Mouse (Mus musculus): ENCODE results near the gene Gm10961. TPM values are rescaled to one million over a fixed set of nuclear protein-coding genes. Genes with fewer than 3 reads are reported as not detected.

Gene Gm10961
- not detected in 2 replicates for polyA plus RNA-seq (2012; ENCODE audit: insufficient read depth, insufficient read length, low replicate concordance, missing spikeins)

DNA sequence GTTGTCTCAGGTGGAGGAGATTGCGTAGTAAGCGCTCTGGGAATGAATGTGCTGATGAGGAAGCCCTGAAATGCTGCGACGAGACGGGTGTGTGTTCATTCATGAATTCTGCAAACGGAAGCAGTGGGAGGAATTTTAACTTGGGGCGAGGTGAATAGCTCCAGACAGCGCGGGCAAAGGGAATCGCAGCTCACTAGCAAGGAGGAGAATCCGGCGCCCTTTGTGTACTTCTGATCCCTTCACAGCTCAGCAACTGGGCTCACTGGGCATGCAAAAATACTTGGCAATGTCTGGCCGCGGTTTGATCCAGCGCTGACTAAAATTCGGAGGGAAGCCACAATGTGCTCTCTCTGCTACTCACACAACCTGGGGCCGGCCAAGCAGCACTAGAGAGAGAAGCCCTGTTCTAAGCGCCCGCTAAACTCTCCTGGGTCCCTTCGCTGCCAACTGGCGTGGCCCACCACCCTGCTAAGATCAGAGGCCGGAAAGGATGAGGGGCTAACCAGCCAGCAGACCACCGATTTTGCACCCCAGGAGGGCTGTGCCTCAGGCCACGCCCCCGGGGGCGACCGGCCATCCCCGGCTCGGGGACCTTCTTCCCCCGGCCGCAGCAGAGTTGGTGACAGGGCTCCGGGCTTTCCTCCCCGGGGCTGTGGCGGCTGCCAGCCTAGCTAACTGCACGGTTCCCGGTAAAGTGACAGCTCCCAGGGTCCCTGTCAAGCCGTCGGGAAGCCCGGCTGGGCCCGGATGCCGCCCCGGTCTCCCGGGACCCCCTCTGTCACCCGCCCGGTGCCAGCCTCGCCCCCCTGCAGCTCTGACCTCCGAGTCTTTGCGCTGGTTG, at the start of gene Gm10961:
Gene Gm10961, plus strand, starts transcription at position 641 of the 841 bp plus-strand sequence.
- under 1% methylated on average over 48 of the region's 48 CpGs for WGBS
- peak within 1 kb of the TSS; percentile 88 for H3K27ac ChIP-seq (ENCODE audit: insufficient read depth, low read depth, low read length)
- no peaks in the 10 kb centered on the region for H3K4me1 ChIP-seq (ENCODE audit: control insufficient read depth, insufficient read depth, low read length)
- TF ChIP-seq POLR2A (IDR thresholded peaks at IDR 0.05; ENCODE audit: insufficient read depth, low read depth, low read length), result no peak
- TF ChIP-seq CTCF (IDR thresholded peaks at IDR 0.05; ENCODE audit: insufficient read depth, low read depth, low read length), result no peak
- H3K4me3 ChIP-seq (ENCODE audit: insufficient read depth, low read depth, low read length), result peak within 1 kb of the TSS; percentile 84

DNA sequence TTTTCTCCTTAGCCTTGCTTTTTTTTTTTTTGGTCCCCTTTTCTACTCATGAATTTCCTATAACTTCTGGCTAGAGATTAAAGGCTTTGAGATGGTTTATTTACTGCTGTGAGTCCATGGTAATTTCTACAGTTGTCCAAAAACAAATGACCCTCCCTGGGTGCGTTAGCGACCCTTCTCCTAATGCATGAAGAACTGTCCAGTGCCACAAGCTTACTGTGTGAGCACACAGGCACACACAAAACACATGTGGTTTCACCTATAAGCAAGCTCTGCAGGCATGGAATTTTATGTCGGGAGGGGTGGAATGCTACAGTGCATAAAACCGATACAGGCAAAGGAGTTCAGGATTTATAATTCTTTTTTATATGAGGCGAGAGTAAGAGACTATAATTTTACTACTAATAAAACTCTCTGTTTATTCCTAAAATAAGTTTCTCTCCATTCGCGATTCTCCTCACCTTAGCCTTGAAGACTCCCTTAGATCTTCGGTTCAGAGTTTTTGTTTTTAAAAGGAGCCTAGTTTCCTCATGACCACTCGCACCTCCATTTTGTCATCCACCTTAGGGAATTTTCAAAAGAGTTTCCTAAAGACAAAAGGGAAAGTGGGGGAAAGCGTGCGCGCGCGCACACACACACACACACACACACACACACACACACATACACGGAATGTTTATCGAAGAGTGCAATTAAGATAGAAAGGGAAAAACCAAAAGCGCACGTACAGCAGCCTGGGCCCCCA, 48.8 kb upstream of the Gm10961 start:
- Histone ChIP-seq H3K4me3 (ENCODE audit: insufficient read depth, low read depth, low read length) (peak overlapping the region; percentile 14), H3K27ac (ENCODE audit: insufficient read depth, low read depth, low read length) (no peak overlapping the region), H3K4me1 (ENCODE audit: control insufficient read depth, insufficient read depth, low read length) (peaks cover 7% of the 10 kb centered on the region; the same call in 1 of the 2 replicates)
- 3% methylated on average over 18 of the region's 18 CpGs for WGBS
- TF ChIP-seq CTCF (IDR thresholded peaks at IDR 0.05; ENCODE audit: insufficient read depth, low read depth, low read length) (no peak), POLR2A (IDR thresholded peaks at IDR 0.05; ENCODE audit: insufficient read depth, low read depth, low read length) (no peak)

DNA sequence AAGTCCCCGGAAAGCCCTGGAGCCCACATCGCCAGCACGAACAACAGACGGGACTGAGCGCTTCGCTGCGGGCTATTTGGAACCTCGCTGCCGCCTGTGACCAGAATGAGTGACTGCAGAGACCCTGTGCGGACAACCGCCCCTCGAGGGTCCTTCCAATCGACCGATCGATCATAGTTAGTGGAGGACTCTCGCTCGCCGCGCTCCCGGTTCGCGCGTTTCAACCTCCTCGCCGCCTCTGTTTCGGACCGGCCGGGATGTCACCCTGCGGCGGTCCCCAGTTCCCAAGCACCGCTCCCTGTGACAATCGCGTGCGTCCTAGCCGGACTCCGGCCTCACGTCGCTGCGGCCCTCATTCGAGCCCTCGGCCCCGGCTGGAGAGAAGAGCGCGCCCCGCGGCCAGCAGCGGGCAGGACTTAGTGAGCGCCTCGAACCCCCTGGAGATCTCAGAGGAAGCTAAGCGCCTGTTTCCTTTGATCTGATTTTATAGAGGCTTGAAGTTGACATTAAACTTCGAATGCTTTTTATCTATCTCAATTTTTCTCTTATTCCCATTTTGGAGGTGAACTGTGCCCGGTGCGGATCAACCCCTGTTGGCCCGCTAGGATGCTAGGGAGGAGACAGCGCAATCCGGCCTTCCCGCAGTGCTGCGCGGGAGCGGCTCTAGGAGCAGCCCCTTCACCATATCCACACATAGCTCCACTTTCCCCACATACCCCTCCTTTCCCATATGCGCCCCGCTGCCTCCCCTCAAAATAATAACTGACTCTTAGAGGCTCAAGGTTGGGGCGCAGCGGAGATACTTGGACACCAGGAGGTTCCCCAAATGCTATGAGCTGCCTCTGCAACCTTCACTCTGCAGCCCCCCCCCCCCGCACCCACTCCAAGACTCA, 48.0 kb upstream of the Gm10961 start:
- peak overlapping the region; percentile 14 for H3K4me3 ChIP-seq (ENCODE audit: insufficient read depth, low read depth, low read length)
- WGBS, result 4% methylated on average over 65 of the region's 65 CpGs
- no peak for TF ChIP-seq CTCF (IDR thresholded peaks at IDR 0.05; ENCODE audit: insufficient read depth, low read depth, low read length)
- TF ChIP-seq POLR2A (IDR thresholded peaks at IDR 0.05; ENCODE audit: insufficient read depth, low read depth, low read length), result no peak
- peaks cover 7% of the 10 kb centered on the region; the same call in 1 of the 2 replicates for H3K4me1 ChIP-seq (ENCODE audit: control insufficient read depth, insufficient read depth, low read length)
- no peak overlapping the region for H3K27ac ChIP-seq (ENCODE audit: insufficient read depth, low read depth, low read length)

DNA sequence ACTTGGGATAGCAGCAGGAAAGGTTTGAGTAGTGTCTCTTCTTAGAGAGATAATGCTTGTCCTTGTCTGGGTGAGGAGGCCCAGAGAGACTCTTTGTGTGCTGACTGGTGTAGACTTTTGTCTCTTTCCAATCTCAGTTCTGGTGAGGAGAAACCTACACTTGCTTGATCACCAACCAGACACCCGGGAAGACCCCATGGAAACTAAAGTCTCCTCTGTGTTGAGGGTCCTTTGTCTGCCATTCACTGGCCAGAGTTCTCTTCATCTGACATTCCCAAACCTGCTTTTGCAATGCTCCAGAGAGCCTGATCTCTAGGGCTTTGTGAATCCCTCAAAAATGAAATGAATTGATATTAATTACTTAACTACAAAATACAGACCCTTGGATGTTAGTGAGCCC, 47.2 kb upstream of the Gm10961 start:
- 31% methylated on average over 1 of the region's 1 CpGs for WGBS
- peaks cover 7% of the 10 kb centered on the region; the same call in 1 of the 2 replicates for H3K4me1 ChIP-seq (ENCODE audit: control insufficient read depth, insufficient read depth, low read length)
- H3K4me3 ChIP-seq (ENCODE audit: insufficient read depth, low read depth, low read length), result no peak overlapping the region
- H3K27ac ChIP-seq (ENCODE audit: insufficient read depth, low read depth, low read length), result no peak overlapping the region
- TF ChIP-seq POLR2A (IDR thresholded peaks at IDR 0.05; ENCODE audit: insufficient read depth, low read depth, low read length) (no peak), CTCF (IDR thresholded peaks at IDR 0.05; ENCODE audit: insufficient read depth, low read depth, low read length) (no peak)

DNA sequence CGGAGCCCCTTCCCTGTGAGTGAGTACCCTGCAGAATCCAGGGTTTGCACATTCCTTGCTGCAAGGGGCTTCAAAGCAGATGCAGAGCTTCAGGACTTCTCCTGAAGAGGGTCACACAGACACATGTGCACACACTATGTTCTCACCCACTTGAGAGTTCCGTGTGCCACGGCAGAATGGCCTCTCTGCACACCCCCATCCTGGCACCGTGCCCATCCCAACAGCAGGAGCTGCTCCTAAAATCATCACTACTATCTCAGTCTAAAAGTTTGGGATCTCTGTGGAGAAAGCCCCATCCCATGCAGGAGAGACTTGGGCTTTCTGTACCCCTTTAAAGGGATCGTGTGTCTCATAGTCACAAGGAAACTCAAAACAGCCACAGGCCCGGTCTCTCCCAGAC, 44.6 kb upstream of the Gm10961 start:
- WGBS, result 80% methylated on average over 6 of the region's 6 CpGs
- Histone ChIP-seq H3K4me3 (ENCODE audit: insufficient read depth, low read depth, low read length) (no peak overlapping the region), H3K4me1 (ENCODE audit: control insufficient read depth, insufficient read depth, low read length) (peaks cover 7% of the 10 kb centered on the region; the same call in 1 of the 2 replicates), H3K27ac (ENCODE audit: insufficient read depth, low read depth, low read length) (no peak overlapping the region)
- TF ChIP-seq CTCF (IDR thresholded peaks at IDR 0.05; ENCODE audit: insufficient read depth, low read depth, low read length) (no peak), POLR2A (IDR thresholded peaks at IDR 0.05; ENCODE audit: insufficient read depth, low read depth, low read length) (no peak)

DNA sequence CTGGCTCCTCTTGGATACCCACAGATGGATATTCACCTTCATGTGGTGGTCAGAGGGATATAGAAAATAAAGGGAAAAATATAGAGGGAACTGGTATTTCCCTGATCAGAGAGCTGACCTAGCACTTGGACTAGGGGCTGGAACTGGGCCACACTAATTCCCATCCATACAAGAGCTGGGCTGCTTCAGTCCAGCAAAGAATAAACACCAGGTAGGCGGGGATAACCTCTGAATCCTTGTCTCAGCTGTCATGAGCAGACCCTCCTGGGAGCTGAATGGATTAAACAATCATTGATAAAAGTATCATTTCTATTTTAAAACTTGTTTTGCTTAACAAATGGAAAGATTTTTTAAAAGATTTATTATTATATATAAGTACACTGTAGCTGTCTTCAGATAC, 39.5 kb upstream of the Gm10961 start:
- Histone ChIP-seq H3K4me3 (ENCODE audit: insufficient read depth, low read depth, low read length) (no peak overlapping the region), H3K27ac (ENCODE audit: insufficient read depth, low read depth, low read length) (no peak overlapping the region), H3K4me1 (ENCODE audit: control insufficient read depth, insufficient read depth, low read length) (peaks cover 7% of the 10 kb centered on the region)
- 73% methylated on average over 1 of the region's 1 CpGs for WGBS
- TF ChIP-seq CTCF (IDR thresholded peaks at IDR 0.05; ENCODE audit: insufficient read depth, low read depth, low read length) (no peak), POLR2A (IDR thresholded peaks at IDR 0.05; ENCODE audit: insufficient read depth, low read depth, low read length) (no peak)

DNA sequence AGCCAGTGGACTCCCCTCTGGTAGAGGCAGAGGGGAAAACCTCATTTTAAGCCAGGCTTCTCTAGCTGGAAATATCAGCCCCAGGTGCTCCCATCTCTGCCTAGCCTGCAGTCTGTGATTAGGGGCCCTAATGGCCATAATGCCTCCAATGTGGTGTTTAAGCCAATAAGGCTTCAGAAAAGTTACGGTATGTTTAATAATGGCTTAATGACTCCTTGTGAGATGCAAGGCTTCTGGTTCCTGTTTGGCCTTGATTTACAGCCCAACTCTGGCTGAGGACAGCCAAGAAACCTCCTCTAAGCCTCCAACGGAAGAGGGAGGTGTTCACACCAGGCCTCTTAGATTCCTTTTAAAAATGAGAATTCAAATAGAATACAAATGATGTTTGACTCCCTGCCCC, 37.5 kb upstream of the Gm10961 start:
- Histone ChIP-seq H3K4me1 (ENCODE audit: control insufficient read depth, insufficient read depth, low read length) (peaks cover 7% of the 10 kb centered on the region), H3K27ac (ENCODE audit: insufficient read depth, low read depth, low read length) (no peak overlapping the region), H3K4me3 (ENCODE audit: insufficient read depth, low read depth, low read length) (no peak overlapping the region)
- 97% methylated on average over 2 of the region's 2 CpGs for WGBS
- TF ChIP-seq CTCF (IDR thresholded peaks at IDR 0.05; ENCODE audit: insufficient read depth, low read depth, low read length) (no peak), POLR2A (IDR thresholded peaks at IDR 0.05; ENCODE audit: insufficient read depth, low read depth, low read length) (no peak)

DNA sequence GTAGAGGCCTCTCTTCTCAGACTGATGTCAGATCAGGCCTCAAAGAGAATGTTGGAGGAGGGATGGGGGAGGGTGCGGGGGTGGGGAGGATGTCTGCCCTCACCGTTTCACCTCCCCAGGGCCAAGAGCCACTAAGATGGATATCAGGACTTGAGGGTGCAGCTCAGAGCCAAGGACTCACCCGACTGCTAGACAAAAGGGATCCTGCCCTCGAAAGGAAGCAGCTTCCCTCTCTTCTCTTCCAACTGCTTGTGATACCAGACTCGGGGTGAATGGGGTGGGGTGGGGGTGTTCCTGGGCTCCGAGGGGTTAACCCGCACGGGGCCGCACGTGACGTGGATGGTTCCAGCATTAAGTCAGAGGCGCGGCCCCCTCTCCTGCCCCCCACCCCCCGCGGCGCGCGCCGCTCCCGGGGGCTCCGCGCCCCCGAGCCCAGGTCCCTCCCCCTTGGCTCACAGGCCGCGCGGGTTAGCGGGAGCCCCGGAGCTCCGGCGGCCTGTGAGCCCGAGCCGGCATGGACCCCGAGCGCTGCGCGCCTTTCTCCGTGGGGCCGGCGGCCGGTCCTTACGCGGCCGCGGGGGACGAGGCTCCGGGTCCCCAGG, 36.4 kb upstream of the Gm10961 start, which contains the start of gene Alx3:
Gene Alx3, plus strand, starts transcription at position 370 of the 602 bp plus-strand sequence.
- Histone ChIP-seq H3K4me1 (ENCODE audit: control insufficient read depth, insufficient read depth, low read length) (peaks cover 7% of the 10 kb centered on the region), H3K4me3 (ENCODE audit: insufficient read depth, low read depth, low read length) (peak within 1 kb of the TSS; percentile 23), H3K27ac (ENCODE audit: insufficient read depth, low read depth, low read length) (peak within 1 kb of the TSS; percentile 37; the same call in 1 of the 2 replicates)
- TF ChIP-seq POLR2A (IDR thresholded peaks at IDR 0.05; ENCODE audit: insufficient read depth, low read depth, low read length) (no peak), CTCF (IDR thresholded peaks at IDR 0.05; ENCODE audit: insufficient read depth, low read depth, low read length) (no peak)
- WGBS, result 4% methylated on average over 46 of the region's 46 CpGs

All from olfactory bulb, adult 2 months (tissue).